Mouse (Mus musculus): ENCODE results near the gene Dgki. TPM values are rescaled to one million over a fixed set of nuclear protein-coding genes. Genes with fewer than 3 reads are reported as not detected.
A peak's percentile ranks its signal among the peaks of the same experiment; 100 is the strongest.

Gene Dgki
- polyA plus RNA-seq, 1 experiment from 2014 or later = 1.0 TPM

- H3K9me3 ChIP-seq (ENCODE audit: control insufficient read depth, low read depth, low read length) = no peaks in the 10 kb centered on the region
- no peaks in the 10 kb centered on the region for H3K27me3 ChIP-seq (ENCODE audit: control insufficient read depth, insufficient read depth, low read length)
- H3K4me1 ChIP-seq (ENCODE audit: control insufficient read depth, insufficient read depth, low read length) = peaks cover 11% of the 10 kb centered on the region; the same call in 1 of the 2 replicates
- peak; percentile 53; the same call in 1 of the 2 replicates for ATAC-seq (ENCODE audit: insufficient number of reproducible peaks, insufficient read depth, low FRiP score, low read depth)
- 40% methylated on average over 4 of the region's 4 CpGs for WGBS
- no peak overlapping the region for H3K9ac ChIP-seq (replicated peaks; ENCODE audit: low read depth, low read length)
- H3K4me2 ChIP-seq (replicated peaks; ENCODE audit: low read depth, low read length) = no peak overlapping the region
- H3K4me3 ChIP-seq (ENCODE audit: low read depth, low read length) = no peak overlapping the region
- no peak overlapping the region for H3K27ac ChIP-seq (ENCODE audit: low read length)
- no peaks in the 10 kb centered on the region for H3K36me3 ChIP-seq (ENCODE audit: control insufficient read depth, insufficient read depth, low read length)
Measured at GRCm38 (mm10) chr6:37216342-37216763, 83.6 kb downstream of the Dgki start.

DNA sequence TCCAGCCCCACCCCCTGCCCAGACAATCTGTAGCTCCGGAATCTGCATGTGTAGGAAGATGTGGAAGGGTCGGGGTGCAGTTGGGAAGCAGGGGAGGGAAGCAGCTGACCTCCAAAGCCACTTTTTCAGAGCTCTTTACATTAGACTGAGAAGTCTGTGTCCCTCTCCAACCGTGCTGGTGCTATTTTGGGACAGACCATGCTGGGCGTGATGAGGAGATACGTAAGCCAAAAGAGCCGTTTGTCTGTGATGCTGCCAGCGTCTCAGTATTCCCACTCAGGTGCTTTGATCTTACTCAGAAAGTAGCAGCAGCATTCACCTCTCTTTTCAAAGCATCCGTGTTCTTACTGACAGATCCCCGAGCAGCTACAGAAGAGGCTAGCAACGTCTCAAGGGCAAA, 84.3 kb downstream of the Dgki start:
- H3K4me2 ChIP-seq (replicated peaks; ENCODE audit: low read depth, low read length) = no peak overlapping the region
- no peak overlapping the region for H3K9ac ChIP-seq (replicated peaks; ENCODE audit: low read depth, low read length)
- H3K27me3 ChIP-seq (ENCODE audit: control insufficient read depth, insufficient read depth, low read length) = no peaks in the 10 kb centered on the region
- ATAC-seq (ENCODE audit: insufficient number of reproducible peaks, insufficient read depth, low FRiP score, low read depth) = no peak
- no peak overlapping the region for H3K4me3 ChIP-seq (ENCODE audit: low read depth, low read length)
- peaks cover 11% of the 10 kb centered on the region; the same call in 1 of the 2 replicates for H3K4me1 ChIP-seq (ENCODE audit: control insufficient read depth, insufficient read depth, low read length)
- 28% methylated on average over 10 of the region's 10 CpGs for WGBS
- no peaks in the 10 kb centered on the region for H3K9me3 ChIP-seq (ENCODE audit: control insufficient read depth, low read depth, low read length)
- no peak overlapping the region for H3K27ac ChIP-seq (ENCODE audit: low read length)
- H3K36me3 ChIP-seq (ENCODE audit: control insufficient read depth, insufficient read depth, low read length) = no peaks in the 10 kb centered on the region

DNA sequence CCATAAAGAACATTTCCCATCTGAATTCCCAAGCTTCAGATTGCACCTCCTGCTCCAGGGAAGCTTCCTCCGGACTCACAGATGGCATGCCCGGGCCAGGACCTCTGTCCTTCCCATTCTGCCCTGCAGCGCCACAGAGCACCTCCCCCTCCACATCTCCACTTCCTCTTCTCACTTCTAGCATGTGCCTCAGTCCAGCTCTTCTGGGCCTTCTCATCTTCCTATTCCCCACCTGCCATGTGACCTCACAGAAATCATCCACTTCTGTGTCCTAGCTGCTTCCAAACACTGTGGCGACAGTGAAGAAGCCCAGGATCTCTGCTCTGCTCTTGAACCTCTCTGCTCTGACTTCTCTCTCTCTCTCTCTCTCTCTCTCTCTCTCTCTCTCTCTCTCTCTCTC, 87.1 kb downstream of the Dgki start:
- 52% methylated on average over 4 of the region's 4 CpGs for WGBS
- no peaks in the 10 kb centered on the region for H3K36me3 ChIP-seq (ENCODE audit: control insufficient read depth, insufficient read depth, low read length)
- no peak overlapping the region for H3K4me3 ChIP-seq (ENCODE audit: low read depth, low read length)
- H3K27me3 ChIP-seq (ENCODE audit: control insufficient read depth, insufficient read depth, low read length) = no peaks in the 10 kb centered on the region
- no peak overlapping the region for H3K9ac ChIP-seq (replicated peaks; ENCODE audit: low read depth, low read length)
- H3K4me1 ChIP-seq (ENCODE audit: control insufficient read depth, insufficient read depth, low read length) = peaks cover 11% of the 10 kb centered on the region; the same call in 1 of the 2 replicates
- 0 out of 2 replicates have a peak overlapping the region, but pooled peaks have one; percentile 15 for H3K27ac ChIP-seq (ENCODE audit: low read length)
- ATAC-seq (ENCODE audit: insufficient number of reproducible peaks, insufficient read depth, low FRiP score, low read depth) = no peak
- H3K9me3 ChIP-seq (ENCODE audit: control insufficient read depth, low read depth, low read length) = no peaks in the 10 kb centered on the region
- no peak overlapping the region for H3K4me2 ChIP-seq (replicated peaks; ENCODE audit: low read depth, low read length)

- no peak overlapping the region for H3K9ac ChIP-seq (replicated peaks; ENCODE audit: low read depth, low read length)
- no peaks in the 10 kb centered on the region for H3K27me3 ChIP-seq (ENCODE audit: control insufficient read depth, insufficient read depth, low read length)
- H3K4me2 ChIP-seq (replicated peaks; ENCODE audit: low read depth, low read length) = no peak overlapping the region
- no peaks in the 10 kb centered on the region for H3K9me3 ChIP-seq (ENCODE audit: control insufficient read depth, low read depth, low read length)
- peaks cover 11% of the 10 kb centered on the region; the same call in 1 of the 2 replicates for H3K4me1 ChIP-seq (ENCODE audit: control insufficient read depth, insufficient read depth, low read length)
- H3K4me3 ChIP-seq (ENCODE audit: low read depth, low read length) = no peak overlapping the region
- whole genome bisulfite sequencing = 36% methylated on average over 9 of the region's 9 CpGs
- no peak for ATAC-seq (ENCODE audit: insufficient number of reproducible peaks, insufficient read depth, low FRiP score, low read depth)
- H3K27ac ChIP-seq (ENCODE audit: low read length) = no peak overlapping the region; the same call in 1 of the 2 replicates
- H3K36me3 ChIP-seq (ENCODE audit: control insufficient read depth, insufficient read depth, low read length) = no peaks in the 10 kb centered on the region
Measured at GRCm38 (mm10) chr6:37211545-37212247, 88.3 kb downstream of the Dgki start.

DNA sequence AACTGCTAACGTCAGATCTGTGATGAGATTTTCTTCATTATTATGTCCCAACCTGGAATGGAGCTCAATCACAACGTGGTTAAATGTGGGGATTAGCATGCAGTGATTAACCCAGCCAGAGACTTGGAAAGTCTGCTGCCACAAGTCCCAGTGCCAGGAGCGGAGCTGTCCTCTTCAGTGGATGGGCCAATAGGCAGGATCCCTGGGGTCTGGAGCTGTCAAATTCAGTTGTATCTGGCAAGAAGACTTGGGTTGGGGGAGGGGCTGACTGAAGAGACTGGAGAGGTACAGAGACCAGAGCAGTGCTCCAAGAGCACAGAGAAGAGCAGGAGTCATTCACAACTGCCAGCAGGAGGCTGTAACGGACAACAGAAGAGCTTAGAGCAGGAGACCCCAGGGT, 97.1 kb downstream of the Dgki start:
- 65% methylated on average over 4 of the region's 4 CpGs for WGBS
- H3K27ac ChIP-seq (ENCODE audit: low read length) = no peak overlapping the region
- no peak for ATAC-seq (ENCODE audit: insufficient number of reproducible peaks, insufficient read depth, low FRiP score, low read depth)
- no peak overlapping the region for H3K9ac ChIP-seq (replicated peaks; ENCODE audit: low read depth, low read length)
- H3K4me2 ChIP-seq (replicated peaks; ENCODE audit: low read depth, low read length) = no peak overlapping the region
- no peaks in the 10 kb centered on the region for H3K36me3 ChIP-seq (ENCODE audit: control insufficient read depth, insufficient read depth, low read length)
- H3K9me3 ChIP-seq (ENCODE audit: control insufficient read depth, low read depth, low read length) = no peaks in the 10 kb centered on the region
- no peaks in the 10 kb centered on the region for H3K27me3 ChIP-seq (ENCODE audit: control insufficient read depth, insufficient read depth, low read length)
- peaks cover 2% of the 10 kb centered on the region; the same call in 1 of the 2 replicates for H3K4me1 ChIP-seq (ENCODE audit: control insufficient read depth, insufficient read depth, low read length)
- no peak overlapping the region for H3K4me3 ChIP-seq (ENCODE audit: low read depth, low read length)

DNA sequence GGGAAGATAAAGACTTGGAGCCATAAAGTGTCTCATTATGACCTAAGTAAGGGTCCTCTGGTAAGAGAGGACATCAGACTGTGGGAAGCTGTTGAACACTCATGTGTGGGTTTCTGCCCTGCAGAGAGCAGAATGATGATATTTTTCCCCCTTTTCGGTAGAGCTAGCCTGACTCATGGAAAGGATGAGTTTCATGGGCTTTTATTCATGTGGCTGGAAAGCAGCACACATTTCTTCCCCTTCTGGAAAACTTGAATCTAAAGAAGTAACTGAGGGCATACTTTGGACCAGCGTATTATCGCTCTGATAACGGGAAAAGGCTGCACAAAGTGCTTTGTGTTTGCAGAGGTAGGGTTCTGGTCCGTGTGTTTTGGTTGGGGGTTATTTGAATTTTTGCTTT, 99.1 kb downstream of the Dgki start:
- no peak overlapping the region for H3K4me2 ChIP-seq (replicated peaks; ENCODE audit: low read depth, low read length)
- H3K27ac ChIP-seq (ENCODE audit: low read length) = no peak overlapping the region
- no peak for ATAC-seq (ENCODE audit: insufficient number of reproducible peaks, insufficient read depth, low FRiP score, low read depth)
- H3K9ac ChIP-seq (replicated peaks; ENCODE audit: low read depth, low read length) = no peak overlapping the region
- H3K4me1 ChIP-seq (ENCODE audit: control insufficient read depth, insufficient read depth, low read length) = peaks cover 6% of the 10 kb centered on the region; the same call in 1 of the 2 replicates
- no peak overlapping the region for H3K4me3 ChIP-seq (ENCODE audit: low read depth, low read length)
- WGBS = 84% methylated on average over 5 of the region's 5 CpGs
- no peaks in the 10 kb centered on the region for H3K36me3 ChIP-seq (ENCODE audit: control insufficient read depth, insufficient read depth, low read length)
- H3K27me3 ChIP-seq (ENCODE audit: control insufficient read depth, insufficient read depth, low read length) = no peaks in the 10 kb centered on the region
- no peaks in the 10 kb centered on the region for H3K9me3 ChIP-seq (ENCODE audit: control insufficient read depth, low read depth, low read length)

GRCm38 (mm10) chr6:37199502-37199901, 100.5 kb downstream of the Dgki start:
- Histone ChIP-seq H3K36me3 (ENCODE audit: control insufficient read depth, insufficient read depth, low read length) (no peaks in the 10 kb centered on the region), H3K4me1 (ENCODE audit: control insufficient read depth, insufficient read depth, low read length) (peaks cover 6% of the 10 kb centered on the region; the same call in 1 of the 2 replicates), H3K4me2 (replicated peaks; ENCODE audit: low read depth, low read length) (no peak overlapping the region), H3K9ac (replicated peaks; ENCODE audit: low read depth, low read length) (no peak overlapping the region), H3K4me3 (ENCODE audit: low read depth, low read length) (no peak overlapping the region), H3K9me3 (ENCODE audit: control insufficient read depth, low read depth, low read length) (no peaks in the 10 kb centered on the region), H3K27me3 (ENCODE audit: control insufficient read depth, insufficient read depth, low read length) (no peaks in the 10 kb centered on the region), H3K27ac (ENCODE audit: low read length) (no peak overlapping the region)
- no peak for ATAC-seq (ENCODE audit: insufficient number of reproducible peaks, insufficient read depth, low FRiP score, low read depth)
- WGBS = 82% methylated on average over 3 of the region's 3 CpGs

GRCm38 (mm10) chr6:37197745-37198144, 102.2 kb downstream of the Dgki start:
- whole genome bisulfite sequencing = 37% methylated on average over 13 of the region's 13 CpGs
- H3K36me3 ChIP-seq (ENCODE audit: control insufficient read depth, insufficient read depth, low read length) = no peaks in the 10 kb centered on the region
- H3K4me3 ChIP-seq (ENCODE audit: low read depth, low read length) = no peak overlapping the region
- no peak overlapping the region; the same call in 1 of the 2 replicates for H3K4me2 ChIP-seq (replicated peaks; ENCODE audit: low read depth, low read length)
- H3K9me3 ChIP-seq (ENCODE audit: control insufficient read depth, low read depth, low read length) = no peaks in the 10 kb centered on the region
- peaks cover 6% of the 10 kb centered on the region; the same call in 1 of the 2 replicates for H3K4me1 ChIP-seq (ENCODE audit: control insufficient read depth, insufficient read depth, low read length)
- no peak for ATAC-seq (ENCODE audit: insufficient number of reproducible peaks, insufficient read depth, low FRiP score, low read depth)
- H3K27me3 ChIP-seq (ENCODE audit: control insufficient read depth, insufficient read depth, low read length) = no peaks in the 10 kb centered on the region
- no peak overlapping the region for H3K9ac ChIP-seq (replicated peaks; ENCODE audit: low read depth, low read length)
- H3K27ac ChIP-seq (ENCODE audit: low read length) = no peak overlapping the region

All from stomach, embryonic 14.5 days (tissue).